Mouse (Mus musculus): ENCODE measurements around the gene Ern1. TPM values are rescaled to one million over a fixed set of nuclear protein-coding genes. Genes with fewer than 3 reads are reported as not detected.

The Ern1 gene
- polyA plus RNA-seq, 1 experiment = 6.6 TPM

DNA sequence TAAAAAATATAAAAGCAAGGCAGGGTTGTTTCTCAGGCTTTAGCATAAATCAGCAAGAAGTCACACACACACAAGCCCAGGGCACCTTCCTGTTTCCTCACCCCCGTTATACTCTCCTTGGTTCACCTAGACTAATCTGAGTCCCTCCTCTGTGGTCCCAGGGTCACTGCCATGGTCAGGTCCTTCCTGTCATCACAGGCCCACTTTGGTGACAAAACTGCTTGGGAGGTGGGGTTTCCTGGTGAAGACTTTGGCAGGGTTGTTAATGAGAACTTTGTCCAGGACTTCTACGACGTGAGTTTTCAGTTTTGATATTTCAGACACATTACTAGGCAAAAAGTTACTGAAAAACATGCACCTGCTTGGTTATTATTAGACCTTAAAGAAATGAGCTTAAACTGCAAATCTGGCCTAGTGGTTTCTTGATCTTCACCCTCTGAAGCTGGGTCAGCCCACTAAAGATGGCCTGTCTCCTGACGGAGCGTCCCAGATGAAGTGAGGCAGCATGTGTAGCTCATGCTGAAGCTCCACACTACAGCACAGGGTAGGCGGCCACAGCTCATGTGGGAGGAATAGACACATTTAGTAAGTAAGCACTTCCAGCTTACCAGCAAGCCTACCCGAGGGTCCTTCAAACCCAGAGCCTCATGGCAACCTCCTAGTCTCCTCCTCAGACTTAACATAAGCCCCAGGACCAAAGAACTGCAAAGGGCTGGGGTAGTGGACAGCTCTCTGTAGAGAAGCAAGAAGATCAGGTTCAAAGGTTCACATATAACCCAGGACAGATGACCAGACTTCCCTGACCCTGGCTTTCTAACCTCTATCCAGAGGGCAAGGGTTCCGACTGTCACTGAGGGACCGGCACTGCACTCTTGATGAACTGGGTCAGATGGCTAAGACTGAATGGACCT is 7.8 kb downstream of the Ern1 start:
- Histone ChIP-seq H3K4me3 (ENCODE audit: control insufficient read depth, low read depth, low read length) (no peak overlapping the region), H3K36me3 (ENCODE audit: control insufficient read depth, insufficient read depth, low read length) (no peaks in the 10 kb centered on the region), H3K4me1 (ENCODE audit: control insufficient read depth, insufficient read depth, low read length) (no peaks in the 10 kb centered on the region), H3K27ac (ENCODE audit: control insufficient read depth, insufficient read depth, low read depth, low read length) (no peak overlapping the region), H3K27me3 (ENCODE audit: control insufficient read depth, insufficient read depth, low read length) (no peaks in the 10 kb centered on the region)
- TF ChIP-seq POLR2A (IDR thresholded peaks at IDR 0.05; ENCODE audit: control insufficient read depth, low read depth, low read length) = no peak
- no peak for TF ChIP-seq CTCF (IDR thresholded peaks at IDR 0.05; ENCODE audit: control insufficient read depth, insufficient read depth, insufficient replicate concordance, low read depth, low read length)

DNA sequence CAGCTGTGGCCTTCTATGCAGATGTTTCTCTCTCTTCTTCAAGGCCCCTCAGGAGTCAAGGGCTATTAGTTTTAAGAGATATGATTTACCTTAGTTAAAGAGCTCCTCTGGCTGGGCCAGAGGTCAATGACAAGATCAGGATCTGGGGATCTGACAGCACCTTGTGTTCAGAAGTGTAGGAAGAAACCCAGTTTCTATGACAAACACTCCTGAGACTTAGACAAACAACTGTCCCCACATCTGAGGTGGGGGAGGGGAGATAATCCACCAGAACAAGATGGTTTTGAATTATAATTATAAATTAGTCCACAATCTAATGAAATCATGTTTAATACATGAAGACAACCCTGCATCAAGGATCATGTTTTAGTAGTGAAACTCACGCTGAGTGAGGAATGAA is 8.9 kb downstream of the Ern1 start:
- H3K36me3 ChIP-seq (ENCODE audit: control insufficient read depth, insufficient read depth, low read length) = no peaks in the 10 kb centered on the region
- TF ChIP-seq POLR2A (IDR thresholded peaks at IDR 0.05; ENCODE audit: control insufficient read depth, low read depth, low read length) = no peak
- TF ChIP-seq CTCF (IDR thresholded peaks at IDR 0.05; ENCODE audit: control insufficient read depth, insufficient read depth, insufficient replicate concordance, low read depth, low read length) = no peak
- H3K27ac ChIP-seq (ENCODE audit: control insufficient read depth, insufficient read depth, low read depth, low read length) = no peak overlapping the region
- no peak overlapping the region for H3K4me3 ChIP-seq (ENCODE audit: control insufficient read depth, low read depth, low read length)
- no peaks in the 10 kb centered on the region for H3K4me1 ChIP-seq (ENCODE audit: control insufficient read depth, insufficient read depth, low read length)
- H3K27me3 ChIP-seq (ENCODE audit: control insufficient read depth, insufficient read depth, low read length) = no peaks in the 10 kb centered on the region

DNA sequence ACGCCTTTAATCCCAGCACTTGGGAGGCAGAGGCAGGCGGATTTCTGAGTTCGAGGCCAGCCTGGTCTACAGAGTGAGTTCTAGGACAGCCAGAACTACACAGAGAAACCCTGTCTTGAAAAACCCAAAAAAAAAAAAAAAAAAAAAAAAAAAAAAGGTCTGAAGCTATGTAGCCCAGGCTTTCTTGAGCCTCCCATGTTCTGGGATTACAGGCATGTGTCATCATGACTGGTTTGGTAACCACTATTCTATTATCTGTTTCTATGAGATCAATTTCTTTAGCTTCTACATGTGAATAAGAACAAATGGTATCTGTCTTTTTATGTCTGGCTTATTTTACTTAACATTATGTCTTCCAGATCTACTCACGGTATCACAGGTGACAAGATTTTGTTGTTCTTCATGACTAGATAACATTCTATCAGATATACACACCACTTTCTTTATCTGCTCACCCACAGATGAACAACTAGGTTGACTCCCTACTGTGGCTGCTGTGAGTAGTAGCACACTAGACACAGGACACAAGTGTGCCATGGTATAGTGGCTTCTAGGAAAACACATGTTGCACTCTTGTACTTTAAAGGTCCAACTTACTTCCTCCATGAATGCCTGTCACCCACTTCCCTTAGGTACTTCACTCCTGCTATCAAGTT is 10.0 kb downstream of the Ern1 start:
- Histone ChIP-seq H3K27ac (ENCODE audit: control insufficient read depth, insufficient read depth, low read depth, low read length) (no peak overlapping the region), H3K36me3 (ENCODE audit: control insufficient read depth, insufficient read depth, low read length) (no peaks in the 10 kb centered on the region), H3K27me3 (ENCODE audit: control insufficient read depth, insufficient read depth, low read length) (no peaks in the 10 kb centered on the region), H3K4me1 (ENCODE audit: control insufficient read depth, insufficient read depth, low read length) (no peaks in the 10 kb centered on the region), H3K4me3 (ENCODE audit: control insufficient read depth, low read depth, low read length) (no peak overlapping the region)
- no peak for TF ChIP-seq CTCF (IDR thresholded peaks at IDR 0.05; ENCODE audit: control insufficient read depth, insufficient read depth, insufficient replicate concordance, low read depth, low read length)
- TF ChIP-seq POLR2A (IDR thresholded peaks at IDR 0.05; ENCODE audit: control insufficient read depth, low read depth, low read length) = no peak

DNA sequence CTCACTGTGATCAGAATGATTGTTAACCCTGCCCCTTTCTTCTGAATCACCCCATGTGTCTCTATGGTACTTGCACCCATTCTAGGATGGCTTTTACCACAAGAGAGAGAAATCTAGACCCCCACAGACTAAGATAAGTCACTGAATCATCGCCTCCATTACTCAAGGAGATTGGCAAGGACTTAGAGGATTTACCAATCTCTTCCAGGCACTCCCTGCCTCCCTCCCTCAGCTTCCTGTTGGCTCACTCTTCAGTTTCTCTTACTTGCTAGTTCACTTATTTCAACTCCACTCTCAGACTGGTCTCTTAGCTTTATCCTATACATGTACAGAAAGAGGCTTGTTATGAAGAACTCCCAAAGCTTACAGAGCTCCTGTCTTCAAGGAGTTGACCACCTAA is 12.3 kb downstream of the Ern1 start:
- no peak overlapping the region for H3K4me3 ChIP-seq (ENCODE audit: control insufficient read depth, low read depth, low read length)
- no peak overlapping the region for H3K27ac ChIP-seq (ENCODE audit: control insufficient read depth, insufficient read depth, low read depth, low read length)
- H3K27me3 ChIP-seq (ENCODE audit: control insufficient read depth, insufficient read depth, low read length) = no peaks in the 10 kb centered on the region
- H3K36me3 ChIP-seq (ENCODE audit: control insufficient read depth, insufficient read depth, low read length) = no peaks in the 10 kb centered on the region
- no peaks in the 10 kb centered on the region for H3K4me1 ChIP-seq (ENCODE audit: control insufficient read depth, insufficient read depth, low read length)
- TF ChIP-seq CTCF (IDR thresholded peaks at IDR 0.05; ENCODE audit: control insufficient read depth, insufficient read depth, insufficient replicate concordance, low read depth, low read length) = no peak
- TF ChIP-seq POLR2A (IDR thresholded peaks at IDR 0.05; ENCODE audit: control insufficient read depth, low read depth, low read length) = no peak

DNA sequence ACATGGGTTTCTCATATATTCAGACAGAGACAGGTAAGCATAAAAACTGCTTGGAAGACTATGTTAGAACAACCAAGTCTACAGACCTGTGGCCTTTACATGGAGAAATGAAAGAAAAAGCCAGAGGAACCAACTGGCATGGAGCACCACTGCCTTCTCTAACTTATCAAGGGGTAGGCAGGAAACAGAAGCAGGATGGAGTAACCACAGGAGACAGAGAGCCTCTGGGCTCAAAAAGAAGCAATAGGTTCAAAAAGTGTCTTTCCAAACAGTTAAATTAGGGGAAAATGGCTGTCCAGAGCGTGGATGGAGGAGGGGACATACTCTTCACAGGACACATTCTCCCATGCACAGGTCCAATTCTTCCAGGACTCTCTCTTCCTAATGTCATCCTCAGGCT is 16.0 kb downstream of the Ern1 start:
- H3K4me3 ChIP-seq (ENCODE audit: control insufficient read depth, low read depth, low read length) = no peak overlapping the region
- no peaks in the 10 kb centered on the region for H3K4me1 ChIP-seq (ENCODE audit: control insufficient read depth, insufficient read depth, low read length)
- no peaks in the 10 kb centered on the region for H3K27me3 ChIP-seq (ENCODE audit: control insufficient read depth, insufficient read depth, low read length)
- no peaks in the 10 kb centered on the region for H3K36me3 ChIP-seq (ENCODE audit: control insufficient read depth, insufficient read depth, low read length)
- no peak overlapping the region for H3K27ac ChIP-seq (ENCODE audit: control insufficient read depth, insufficient read depth, low read depth, low read length)
- TF ChIP-seq CTCF (IDR thresholded peaks at IDR 0.05; ENCODE audit: control insufficient read depth, insufficient read depth, insufficient replicate concordance, low read depth, low read length) = no peak
- no peak for TF ChIP-seq POLR2A (IDR thresholded peaks at IDR 0.05; ENCODE audit: control insufficient read depth, low read depth, low read length)

DNA sequence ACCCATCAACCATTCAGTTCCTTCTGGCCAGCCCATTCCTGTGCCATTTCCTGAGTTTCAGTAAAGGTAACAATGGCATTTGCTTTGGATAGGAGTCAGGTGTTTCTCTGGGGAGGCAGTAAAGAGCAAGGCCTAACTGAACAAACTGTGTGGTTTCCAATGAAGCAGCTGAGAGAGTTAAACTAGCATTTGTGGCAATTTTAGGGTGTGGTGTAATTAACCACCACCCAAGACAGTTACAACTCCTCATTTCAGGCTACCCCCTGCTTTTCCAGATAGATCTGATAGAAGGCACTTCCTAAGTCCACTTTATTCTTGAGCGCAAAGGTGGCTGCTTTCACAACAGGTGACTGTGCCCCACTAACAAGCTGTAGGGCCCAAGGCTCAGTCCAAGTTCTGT is 19.1 kb downstream of the Ern1 start:
- H3K27me3 ChIP-seq (ENCODE audit: control insufficient read depth, insufficient read depth, low read length) = no peaks in the 10 kb centered on the region
- H3K27ac ChIP-seq (ENCODE audit: control insufficient read depth, insufficient read depth, low read depth, low read length) = no peak overlapping the region
- H3K4me3 ChIP-seq (ENCODE audit: control insufficient read depth, low read depth, low read length) = no peak overlapping the region
- no peaks in the 10 kb centered on the region for H3K4me1 ChIP-seq (ENCODE audit: control insufficient read depth, insufficient read depth, low read length)
- TF ChIP-seq POLR2A (IDR thresholded peaks at IDR 0.05; ENCODE audit: control insufficient read depth, low read depth, low read length) (no peak), CTCF (IDR thresholded peaks at IDR 0.05; ENCODE audit: control insufficient read depth, insufficient read depth, insufficient replicate concordance, low read depth, low read length) (no peak)
- H3K36me3 ChIP-seq (ENCODE audit: control insufficient read depth, insufficient read depth, low read length) = no peaks in the 10 kb centered on the region

DNA sequence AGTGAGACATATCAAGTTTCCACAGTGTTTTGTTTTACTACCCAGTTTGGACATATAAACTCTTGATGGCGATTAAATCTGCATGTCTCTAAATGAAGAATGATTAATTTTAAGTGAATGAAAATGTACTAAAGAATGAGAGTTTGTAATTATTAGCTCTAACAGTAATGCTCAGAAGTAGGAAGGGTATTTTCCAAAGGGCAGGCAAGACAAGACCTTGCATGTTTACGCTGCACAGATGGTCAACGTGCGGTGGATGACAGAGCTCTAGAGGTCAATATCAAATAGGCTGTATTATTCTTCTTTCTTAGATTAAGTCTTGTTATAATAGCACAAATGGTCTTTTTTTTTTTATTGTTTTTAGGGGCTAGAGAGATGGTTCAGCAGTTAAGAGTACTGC is 21.7 kb downstream of the Ern1 start:
- TF ChIP-seq POLR2A (IDR thresholded peaks at IDR 0.05; ENCODE audit: control insufficient read depth, low read depth, low read length) = no peak
- no peak for TF ChIP-seq CTCF (IDR thresholded peaks at IDR 0.05; ENCODE audit: control insufficient read depth, insufficient read depth, insufficient replicate concordance, low read depth, low read length)
- Histone ChIP-seq H3K4me3 (ENCODE audit: control insufficient read depth, low read depth, low read length) (no peak overlapping the region), H3K36me3 (ENCODE audit: control insufficient read depth, insufficient read depth, low read length) (no peaks in the 10 kb centered on the region), H3K27me3 (ENCODE audit: control insufficient read depth, insufficient read depth, low read length) (no peaks in the 10 kb centered on the region), H3K27ac (ENCODE audit: control insufficient read depth, insufficient read depth, low read depth, low read length) (no peak overlapping the region), H3K4me1 (ENCODE audit: control insufficient read depth, insufficient read depth, low read length) (no peaks in the 10 kb centered on the region)
